Mouse (Mus musculus) C2C12 (cell line): ENCODE measurements at regions not wholly inside any gene's neighbourhood (a gene's known extent, or its start where the extent isn't known, plus 50 kb on each side); places are given as distances from the start of the nearest gene placed in this dataset.
A peak's percentile ranks its signal among the peaks of the same experiment; 100 is the strongest.

Source experiments
- H3K27me3 ChIP-seq: one replicate; pipeline ENCODE4 v1.6.1; 2011; ENCODE audit not compliant: control insufficient read depth, insufficient read depth, insufficient read length
- H3K36me3 ChIP-seq: one replicate; pipeline ENCODE4 v1.6.1; 2011; ENCODE audit not compliant: control insufficient read depth, insufficient read depth
- H3K4me3 ChIP-seq: one replicate; pipeline ENCODE4 v1.5.1; 2011; ENCODE audit warnings: mild to moderate bottlenecking, control low read depth; ENCODE audit not compliant: poor library complexity, insufficient read depth, severe bottlenecking
- H3K79me2 ChIP-seq: one replicate; pipeline ENCODE4 v1.6.1; 2011; ENCODE audit not compliant: control insufficient read depth, insufficient read depth
- H3K79me3 ChIP-seq: one replicate; pipeline ENCODE4 v1.6.1; 2011; ENCODE audit warnings: low read depth, control low read depth
- H3ac ChIP-seq: one replicate; pipeline ENCODE3; 2011; ENCODE audit warnings: low read depth; ENCODE audit not compliant: control insufficient read depth, insufficient read length
- CEBPB ChIP-seq: IDR thresholded peaks from one replicate; pipeline ENCODE4 v1.6.1; 2011; ENCODE audit warnings: low read depth, mild to moderate bottlenecking, control low read depth, moderate library complexity
- CTCF ChIP-seq: IDR thresholded peaks from one replicate; pipeline ENCODE4 v1.5.1; 2011; ENCODE audit not compliant: control insufficient read depth, insufficient read depth, insufficient read length
- FOSL1 ChIP-seq: IDR thresholded peaks from one replicate; pipeline ENCODE4 v1.8.0; 2011; ENCODE audit warnings: mild to moderate bottlenecking, low read length; ENCODE audit not compliant: poor library complexity, insufficient read depth, severe bottlenecking
- MAX ChIP-seq: IDR thresholded peaks from one replicate; pipeline ENCODE4 v1.6.1; 2011; ENCODE audit warnings: mild to moderate bottlenecking, control low read depth
- MYOD1 ChIP-seq: IDR thresholded peaks from one replicate; pipeline ENCODE4 v1.6.1; 2011; ENCODE audit warnings: low read depth; ENCODE audit not compliant: control insufficient read depth, insufficient read length
- MYOG ChIP-seq: IDR thresholded peaks from one replicate; pipeline ENCODE4 v1.6.1; 2011; ENCODE audit not compliant: control insufficient read depth, insufficient read length; ENCODE audit errors: extremely low read depth
- USF1 ChIP-seq: IDR thresholded peaks from one replicate; pipeline ENCODE4 v1.6.1; 2011; ENCODE audit warnings: low read depth, mild to moderate bottlenecking, control low read depth, moderate library complexity

- Histone ChIP-seq H3K27me3 (no peaks in the 10 kb centered on the region), H3K4me3 (no peak overlapping the region), H3K79me2 (no peaks in the 10 kb centered on the region), H3K79me3 (no peaks in the 10 kb centered on the region), H3ac (no peak overlapping the region), H3K36me3 (no peaks in the 10 kb centered on the region)
- TF ChIP-seq MYOD1 (no peak), CEBPB (no peak), USF1 (no peak), MYOG (no peak), FOSL1 (peak; percentile 80), MAX (no peak), CTCF (no peak)
These were observed 1133.3 kb downstream of the Cdh18 start for GRCm38 (mm10) chr15:23682128-23682527.

GRCm38 (mm10) chr15:23708609-23709008, 1159.8 kb downstream of the Cdh18 start:
- TF ChIP-seq MAX = no peak
- no peak for TF ChIP-seq MYOG
- no peak for TF ChIP-seq FOSL1
- TF ChIP-seq CTCF = no peak
- TF ChIP-seq CEBPB = no peak
- TF ChIP-seq USF1 = no peak
- TF ChIP-seq MYOD1 = no peak
- H3K79me2 ChIP-seq = no peaks in the 10 kb centered on the region

More at GRCm38 (mm10) chr15:23708609-23709008, 1159.8 kb downstream of the Cdh18 start:
- no peak overlapping the region for H3K4me3 ChIP-seq
- no peaks in the 10 kb centered on the region for H3K27me3 ChIP-seq
- H3K79me3 ChIP-seq = no peaks in the 10 kb centered on the region
- H3K36me3 ChIP-seq = no peaks in the 10 kb centered on the region
- H3ac ChIP-seq = no peak overlapping the region
